Mouse (Mus musculus) bone marrow, adult 2 months (tissue): ENCODE measurements around the gene Gins1.

Source experiments
- CTCF ChIP-seq: fragments of 200-500 bp; IDR thresholded peaks from 2 replicates; pipeline ENCODE4 v1.5.1; 2011; ENCODE audit warnings: low read length, control low read depth; ENCODE audit not compliant: control insufficient read depth, insufficient read depth
- POLR2A ChIP-seq: fragments of 200-500 bp; IDR thresholded peaks from 2 replicates; pipeline ENCODE4 v1.6.1; 2011; ENCODE audit warnings: low read depth, mild to moderate bottlenecking, control low read depth, low read length, borderline replicate concordance; ENCODE audit not compliant: control insufficient read depth

DNA sequence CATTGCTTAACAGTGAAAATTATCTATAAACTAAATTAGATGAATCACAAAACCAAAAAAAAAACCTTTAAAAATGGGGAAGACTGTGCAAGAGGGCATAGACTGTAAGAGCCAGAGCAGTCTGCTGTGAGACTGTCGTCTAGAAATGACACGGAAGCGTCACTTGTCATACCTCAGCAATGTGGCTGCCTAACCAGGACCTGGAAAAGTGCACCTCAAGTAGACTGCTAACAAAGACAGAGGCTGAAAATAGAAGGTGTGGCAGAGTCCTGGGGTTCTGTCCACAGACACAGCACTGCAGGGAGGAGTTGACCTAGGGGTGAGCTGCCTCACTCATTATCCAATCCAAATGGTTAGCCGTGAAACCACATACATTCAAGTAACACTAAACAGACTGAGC is 17.0 kb downstream of the Gins1 start:
- TF ChIP-seq CTCF: no peak
- no peak for TF ChIP-seq POLR2A
